27 mouse cellular contexts compared by ENCODE assay signal in genomic region chr15:6253471-6253870, GRCm38 (mm10). TPM values are rescaled to one million over a fixed set of nuclear protein-coding genes. Genes with fewer than 3 reads are reported as not detected.
A peak's percentile ranks its signal among the peaks of the same experiment; 100 is the strongest.
DNase-seq lines count a peak whose midpoint lies in the region; ATAC-seq lines count a peak whose summit lies in the region.
"Had no signal": no experiment of that assay in that cellular context is flagged by ENCODE, and none has a peak within 500 bp of the region (broad histone marks: within the 10 kb centered on the region; RNA-seq: fewer than 3 reads in every experiment).

No protein-coding gene starts in this region.

- H3K36me3 ChIP-seq in heart, embryonic 10.5 days, result no peaks in the 10 kb centered on the region
- no peaks in the 10 kb centered on the region for H3K36me3 ChIP-seq in kidney, embryonic 14.5 days (ENCODE audit: control insufficient read depth, insufficient read depth, low read length)
- no peaks in the 10 kb centered on the region for H3K36me3 ChIP-seq in kidney, embryonic 15.5 days
- H3K36me3 ChIP-seq: embryonic facial prominence, embryonic 10.5 days; embryonic facial prominence, embryonic 13.5 days; forebrain, embryonic 12.5 days; forebrain, embryonic 15.5 days; heart, embryonic 12.5 days; heart, embryonic 15.5 days; hindbrain, embryonic 10.5 days; hindbrain, embryonic 13.5 days had no signal

- H3K27me3 ChIP-seq in heart, embryonic 10.5 days (ENCODE audit: insufficient read depth, poor library complexity, severe bottlenecking), result no peaks in the 10 kb centered on the region
- no peaks in the 10 kb centered on the region for H3K27me3 ChIP-seq in kidney, embryonic 14.5 days (ENCODE audit: control insufficient read depth, insufficient read depth, low read length)
- no peaks in the 10 kb centered on the region for H3K27me3 ChIP-seq in kidney, embryonic 15.5 days
- H3K27me3 ChIP-seq: embryonic facial prominence, embryonic 13.5 days; forebrain, embryonic 12.5 days; forebrain, embryonic 15.5 days; heart, embryonic 12.5 days; heart, embryonic 15.5 days; hindbrain, embryonic 13.5 days had no signal

- H3K9me3 ChIP-seq in heart, embryonic 10.5 days, result no peaks in the 10 kb centered on the region
- H3K9me3 ChIP-seq in kidney, embryonic 14.5 days (ENCODE audit: control insufficient read depth, low read length), result no peaks in the 10 kb centered on the region
- no peaks in the 10 kb centered on the region for H3K9me3 ChIP-seq in kidney, embryonic 15.5 days (replicated peaks)
- H3K9me3 ChIP-seq: embryonic facial prominence, embryonic 10.5 days; embryonic facial prominence, embryonic 13.5 days; forebrain, embryonic 12.5 days; forebrain, embryonic 15.5 days; heart, embryonic 12.5 days; heart, embryonic 15.5 days; hindbrain, embryonic 10.5 days; hindbrain, embryonic 13.5 days had no signal

- H3K4me3 ChIP-seq in heart, embryonic 10.5 days, result no peak overlapping the region
- no peak overlapping the region for H3K4me3 ChIP-seq in kidney, embryonic 14.5 days (ENCODE audit: low read length)
- H3K4me3 ChIP-seq in kidney, embryonic 15.5 days (replicated peaks), result no peak overlapping the region
- H3K4me3 ChIP-seq: embryonic facial prominence, embryonic 10.5 days; embryonic facial prominence, embryonic 13.5 days; erythroblast, embryonic 14.5 days; forebrain, embryonic 12.5 days; forebrain, embryonic 15.5 days; heart, embryonic 12.5 days; heart, embryonic 15.5 days; hindbrain, embryonic 10.5 days; hindbrain, embryonic 13.5 days had no signal

- no peak overlapping the region for H3K27ac ChIP-seq in heart, embryonic 10.5 days
- H3K27ac ChIP-seq in kidney, embryonic 14.5 days (ENCODE audit: low read depth, low read length), result no peak overlapping the region
- no peak overlapping the region for H3K27ac ChIP-seq in kidney, embryonic 15.5 days
- H3K27ac ChIP-seq: embryonic facial prominence, embryonic 10.5 days; embryonic facial prominence, embryonic 13.5 days; forebrain, embryonic 12.5 days; forebrain, embryonic 15.5 days; heart, embryonic 15.5 days; hindbrain, embryonic 10.5 days; hindbrain, embryonic 13.5 days had no signal

- intact Hi-C loops in gastrocnemius, postnatal 36 days (cut with DNase I), result no loop called here

- H3K4me1 ChIP-seq in heart, embryonic 10.5 days, result no peaks in the 10 kb centered on the region
- H3K4me1 ChIP-seq in kidney, embryonic 14.5 days (ENCODE audit: control insufficient read depth, insufficient read depth, low read length), result no peaks in the 10 kb centered on the region
- no peaks in the 10 kb centered on the region for H3K4me1 ChIP-seq in kidney, embryonic 15.5 days
- H3K4me1 ChIP-seq: embryonic facial prominence, embryonic 10.5 days; embryonic facial prominence, embryonic 13.5 days; forebrain, embryonic 12.5 days; forebrain, embryonic 15.5 days; heart, embryonic 15.5 days; hindbrain, embryonic 10.5 days; hindbrain, embryonic 13.5 days had no signal

- WGBS in heart, embryonic 10.5 days, result 84% methylated on average over 2 of the region's 2 CpGs
- 54% methylated on average over 2 of the region's 2 CpGs for WGBS in kidney, embryonic 14.5 days
- WGBS in kidney, embryonic 15.5 days, result 62% methylated on average over 2 of the region's 2 CpGs

- peak; percentile 34 for DNase-seq in heart, adult 11 months
- no peak for DNase-seq in heart, embryonic 10.5 days (ENCODE audit: low spot score)
- peak; percentile 43 for DNase-seq in kidney, adult 18-20 months
- peak; percentile 41 for DNase-seq in kidney, postnatal 14 days
- DNase-seq in gastrocnemius, postnatal 36 days, result no peak
- DNase-seq: adrenal gland, adult 8-10 months; adrenal gland, postnatal 25 days; cerebellum, adult 11-12 months; cerebellum, adult 8-10 months; cerebellum, postnatal 10 days; cerebellum, postnatal 36 days; embryo, embryonic 11 days; gastrocnemius, postnatal 25 days; heart, postnatal 10 days; heart, postnatal 36 days had no signal

- H3K9ac ChIP-seq in kidney, embryonic 14.5 days (ENCODE audit: low read depth, low read length), result no peak overlapping the region
- H3K9ac ChIP-seq in kidney, embryonic 15.5 days, result no peak overlapping the region
- H3K9ac ChIP-seq: embryonic facial prominence, embryonic 13.5 days; forebrain, embryonic 12.5 days; forebrain, embryonic 15.5 days; heart, embryonic 12.5 days; heart, embryonic 15.5 days; hindbrain, embryonic 13.5 days had no signal

- ATAC-seq in kidney, embryonic 14.5 days (ENCODE audit: low FRiP score, low TSS enrichment), result no peak
- no peak for ATAC-seq in kidney, embryonic 15.5 days (replicated peaks; ENCODE audit: low FRiP score)
- ATAC-seq: activated CD4-positive, CD25-positive, alpha-beta regulatory T cell, adult 4 months; forebrain, embryonic 15.5 days had no signal

- no peak overlapping the region for H3K4me2 ChIP-seq in kidney, embryonic 14.5 days (replicated peaks; ENCODE audit: low read depth, low read length)
- no peak overlapping the region for H3K4me2 ChIP-seq in kidney, embryonic 15.5 days
- H3K4me2 ChIP-seq: embryonic facial prominence, embryonic 13.5 days; forebrain, embryonic 12.5 days; forebrain, embryonic 15.5 days; heart, embryonic 12.5 days; heart, embryonic 15.5 days; hindbrain, embryonic 13.5 days had no signal

RNA-seq across cellular contexts. Expression of gene Dab2, which starts 46.1 kb away (rescaled TPM):
- polyA plus RNA-seq in heart, embryonic 10.5 days (2016; fragmentation: Nextera tagmentation; extraction: Ambion mirVana), result 37.0 and 45.7 TPM in 2 replicates
- polyA plus RNA-seq in kidney, embryonic 14.5 days (2014; fragmentation: Nextera tagmentation; extraction: Ambion mirVana), result 35.0 and 64.2 TPM in 2 replicates
- polyA plus RNA-seq in kidney, embryonic 15.5 days (2015; fragmentation: Nextera tagmentation; extraction: Ambion mirVana), result 68.3 and 77.8 TPM in 2 replicates
- 10 to 100 TPM; 10.4 to 11.1 TPM for total RNA-seq in gastrocnemius, postnatal 36 days (2021)
- polyA plus RNA-seq: erythroblast, embryonic 14.5 days had no signal

Comparison
In these comparisons a context has a peak if more than half of its experiments do, and no peak if none do; other contexts are left out.
1. DNase-seq: peak in heart, adult 11 months (single experiment), kidney, adult 18-20 months (single experiment) and kidney, postnatal 14 days (single experiment); none in heart, embryonic 10.5 days (single experiment) and gastrocnemius, postnatal 36 days (0 of 2).